Mouse (Mus musculus): ENCODE measurements at regions not wholly inside any gene's neighbourhood (a gene's known extent, or its start where the extent isn't known, plus 50 kb on each side); places are given as distances from the start of the nearest gene placed in this dataset.

GRCm38 (mm10) chr9:74021339-74021738 is 52.6 kb upstream of the Unc13c start:
- TF ChIP-seq CTCF (IDR thresholded peaks at IDR 0.05), result no peak
- Histone ChIP-seq H3K4me3 (no peak overlapping the region), H3K27ac (no peak overlapping the region)
- intact Hi-C loops (cut with DNase I), result no loop called here
- DNase-seq, result no peak

DNA sequence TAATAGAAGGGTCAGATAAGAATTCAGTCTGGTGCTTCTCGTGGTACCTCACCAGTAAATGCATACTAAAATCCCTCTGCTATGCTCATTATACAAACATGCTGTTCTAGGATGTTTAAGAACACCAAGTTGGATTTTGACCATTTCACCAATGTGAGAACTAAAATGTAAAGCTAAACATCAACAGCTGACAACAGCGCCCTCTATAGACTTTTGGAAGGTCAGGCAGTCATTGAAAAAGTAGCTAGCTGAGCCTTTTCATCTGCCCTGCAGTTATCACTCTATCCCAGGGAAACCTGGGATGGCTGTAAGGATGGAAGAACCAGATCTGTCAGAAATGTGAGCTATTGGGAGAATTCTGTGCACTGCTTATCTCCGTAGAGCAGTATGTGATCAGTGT is 55.2 kb upstream of the Unc13c start:
- no peak for TF ChIP-seq CTCF (IDR thresholded peaks at IDR 0.05)
- intact Hi-C loops (cut with DNase I), result no loop called here
- Histone ChIP-seq H3K27ac (no peak overlapping the region), H3K4me3 (no peak overlapping the region)
- no peak for DNase-seq

DNA sequence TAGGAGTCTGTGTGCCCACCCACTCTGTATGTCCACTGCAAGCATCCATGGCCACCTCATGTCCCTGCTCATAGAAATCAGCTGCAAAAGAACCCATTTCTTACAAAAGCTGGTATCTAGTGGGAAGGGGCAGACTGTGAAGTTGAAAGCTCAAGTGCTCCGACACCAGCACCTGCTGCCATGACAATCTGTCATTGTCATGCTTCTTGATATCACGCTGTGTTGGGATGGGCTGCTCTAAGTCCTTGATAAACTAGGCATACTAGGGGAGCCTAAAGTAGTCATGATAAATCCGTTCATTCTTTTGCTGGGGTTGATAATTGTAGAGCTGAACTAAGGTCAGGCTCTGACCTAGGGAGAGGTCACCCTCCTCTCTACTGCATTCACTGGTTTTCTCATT is 57.4 kb upstream of the Unc13c start:
- no peak for DNase-seq
- no peak for TF ChIP-seq CTCF (IDR thresholded peaks at IDR 0.05)
- H3K4me3 ChIP-seq, result no peak overlapping the region
- intact Hi-C loops (cut with DNase I), result no loop called here
- H3K27ac ChIP-seq, result no peak overlapping the region

GRCm38 (mm10) chr9:74028438-74028837 is 59.7 kb upstream of the Unc13c start:
- intact Hi-C loops (cut with DNase I), result no loop called here
- no peak for DNase-seq

GRCm38 (mm10) chr9:74045936-74046335 is 64.2 kb upstream of the Wdr72 start:
- intact Hi-C loops (cut with DNase I), result no loop called here
- H3K4me3 ChIP-seq, result no peak overlapping the region
- no peak overlapping the region for H3K27ac ChIP-seq
- DNase-seq, result no peak
- TF ChIP-seq CTCF (IDR thresholded peaks at IDR 0.05), result no peak

More at GRCm38 (mm10) chr9:74028438-74028837, 59.7 kb upstream of the Unc13c start:
- peak; percentile 55 for TF ChIP-seq CTCF (IDR thresholded peaks at IDR 0.05)
- H3K27ac ChIP-seq, result no peak overlapping the region
- no peak overlapping the region for H3K4me3 ChIP-seq

GRCm38 (mm10) chr9:74049776-74050175 is 60.4 kb upstream of the Wdr72 start:
- Histone ChIP-seq H3K27ac (no peak overlapping the region), H3K4me3 (no peak overlapping the region)
- intact Hi-C loops (cut with DNase I), result no loop called here
- no peak for DNase-seq
- no peak for TF ChIP-seq CTCF (IDR thresholded peaks at IDR 0.05)

DNA sequence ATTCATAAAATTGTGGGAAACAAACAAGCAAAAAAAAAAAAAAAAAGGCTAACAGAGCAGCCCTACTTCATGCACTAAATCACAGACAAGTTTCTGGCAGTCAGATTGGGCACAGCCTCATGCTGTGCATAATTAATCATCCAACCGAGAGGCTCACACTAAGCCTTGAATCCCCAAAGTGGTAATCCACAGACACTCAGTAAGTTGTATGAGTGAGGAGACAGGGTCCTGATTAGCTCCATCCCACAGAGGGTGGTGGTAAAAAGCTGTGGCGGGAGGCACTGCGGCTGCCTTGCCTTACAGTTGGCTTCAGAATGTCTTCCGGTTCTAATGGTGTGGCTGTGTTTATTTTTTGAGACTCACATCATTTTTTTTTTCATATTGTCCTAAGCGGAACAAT is 53.4 kb upstream of the Wdr72 start:
- TF ChIP-seq CTCF (IDR thresholded peaks at IDR 0.05), result no peak
- Histone ChIP-seq H3K27ac (no peak overlapping the region), H3K4me3 (no peak overlapping the region)
- DNase-seq, result no peak
- intact Hi-C loops (cut with DNase I), result no loop called here

DNA sequence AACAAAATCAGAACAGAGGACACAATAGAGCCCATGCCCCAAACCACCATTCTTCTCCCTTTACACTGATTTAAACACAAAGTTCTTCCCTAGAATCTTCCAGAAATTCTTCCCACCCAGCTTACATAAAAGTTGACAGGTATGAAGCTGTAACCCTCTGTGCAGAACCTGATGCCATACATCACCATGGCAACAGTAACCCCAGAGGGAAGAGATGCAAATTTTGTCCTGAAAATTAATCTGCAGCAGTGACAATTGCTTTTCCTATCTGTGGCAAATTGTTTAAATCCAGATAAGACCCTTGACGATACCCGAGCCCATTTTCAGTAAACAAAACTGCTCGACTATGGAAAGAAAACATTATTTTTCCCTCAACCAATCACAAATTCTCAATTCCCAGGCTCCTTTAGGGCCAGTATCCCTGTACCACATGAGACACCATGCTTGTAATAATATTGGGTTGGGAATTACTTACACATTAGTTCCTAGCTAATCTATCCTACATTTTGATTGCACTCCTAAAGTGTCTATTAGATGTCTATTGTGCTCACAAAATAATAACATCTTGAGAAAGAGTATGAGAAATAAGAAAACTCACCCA is 52.6 kb upstream of the Wdr72 start:
- DNase-seq, result no peak
- no peak for TF ChIP-seq CTCF (IDR thresholded peaks at IDR 0.05)
- intact Hi-C loops (cut with DNase I), result no loop called here
- H3K4me3 ChIP-seq, result no peak overlapping the region
- H3K27ac ChIP-seq, result no peak overlapping the region

GRCm38 (mm10) chr9:74058269-74058871 is 51.8 kb upstream of the Wdr72 start:
- H3K4me3 ChIP-seq, result no peak overlapping the region
- TF ChIP-seq CTCF (IDR thresholded peaks at IDR 0.05), result no peak
- no peak for DNase-seq
- no peak overlapping the region for H3K27ac ChIP-seq
- intact Hi-C loops (cut with DNase I), result no loop called here

Data from gastrocnemius, adult 2 months (tissue).